Mouse (Mus musculus): ENCODE data around the gene Ttc27. TPM values are rescaled to one million over a fixed set of nuclear protein-coding genes. Genes with fewer than 3 reads are reported as not detected.

Ttc27 gene
- polyA plus RNA-seq, 1 experiment = 12.9 TPM

- TF ChIP-seq REST (IDR thresholded peaks at IDR 0.05; ENCODE audit: insufficient read depth, insufficient read length) (no peak), MAX (IDR thresholded peaks at IDR 0.05; ENCODE audit: low read depth) (no peak), SRF (IDR thresholded peaks at IDR 0.05; ENCODE audit: control insufficient read depth, insufficient read length, low read depth) (no peak), POLR2A (IDR thresholded peaks at IDR 0.05; ENCODE audit: insufficient read length, low read depth) (no peak), CEBPB (IDR thresholded peaks at IDR 0.05; ENCODE audit: insufficient read depth, poor library complexity, severe bottlenecking) (no peak), E2F4 (IDR thresholded peaks at IDR 0.05; ENCODE audit: insufficient read depth) (no peak), MYOG (IDR thresholded peaks at IDR 0.05; ENCODE audit: control insufficient read depth in 1 of 3, insufficient read depth in 1 of 3, insufficient read length in 2 of 3, low read depth in 2 of 3) (no peak), POLR2AphosphoS2 (IDR thresholded peaks at IDR 0.05; ENCODE audit: insufficient read length, low read depth) (no peak), USF1 (IDR thresholded peaks at IDR 0.05; ENCODE audit: low read depth) (no peak), TCF3 (IDR thresholded peaks at IDR 0.05; ENCODE audit: insufficient read length, low read depth) (no peak), TCF12 (IDR thresholded peaks at IDR 0.05; ENCODE audit: insufficient read depth, poor library complexity, severe bottlenecking) (no peak)
- Histone ChIP-seq H3K4me2 (ENCODE audit: low read depth) (no peak overlapping the region), H3K4me3 (no peak overlapping the region), H3ac (ENCODE audit: control insufficient read depth, insufficient read length) (no peak overlapping the region), H3K36me3 (ENCODE audit: control insufficient read depth, insufficient read depth) (peaks cover 3% of the 10 kb centered on the region), H3K79me2 (ENCODE audit: control insufficient read depth, insufficient read depth) (no peaks in the 10 kb centered on the region), H3K27me3 (ENCODE audit: control insufficient read depth, insufficient read depth, insufficient read length) (no peaks in the 10 kb centered on the region)
These were observed 63.1 kb downstream of the Ttc27 start for GRCm38 (mm10) chr17:74780627-74781026.

GRCm38 (mm10) chr17:74781911-74782310 lies 64.4 kb downstream of the Ttc27 start:
- no peaks in the 10 kb centered on the region for H3K27me3 ChIP-seq (ENCODE audit: control insufficient read depth, insufficient read depth, insufficient read length)
- H3K4me3 ChIP-seq = no peak overlapping the region
- H3K79me2 ChIP-seq (ENCODE audit: control insufficient read depth, insufficient read depth) = no peaks in the 10 kb centered on the region
- peaks cover 3% of the 10 kb centered on the region for H3K36me3 ChIP-seq (ENCODE audit: control insufficient read depth, insufficient read depth)
- no peak overlapping the region for H3K4me2 ChIP-seq (ENCODE audit: low read depth)
- H3ac ChIP-seq (ENCODE audit: control insufficient read depth, insufficient read length) = no peak overlapping the region
- TF ChIP-seq MYOD1 (IDR thresholded peaks at IDR 0.05; ENCODE audit: control insufficient read depth in 1 of 3, insufficient read length in 2 of 3, low read depth in 2 of 3) (no peak), E2F4 (IDR thresholded peaks at IDR 0.05; ENCODE audit: insufficient read depth) (no peak), TCF3 (IDR thresholded peaks at IDR 0.05; ENCODE audit: insufficient read length, low read depth) (no peak), POLR2AphosphoS2 (IDR thresholded peaks at IDR 0.05; ENCODE audit: insufficient read length, low read depth) (no peak), REST (IDR thresholded peaks at IDR 0.05; ENCODE audit: insufficient read depth, insufficient read length) (no peak), USF1 (IDR thresholded peaks at IDR 0.05; ENCODE audit: low read depth) (no peak), MAX (IDR thresholded peaks at IDR 0.05; ENCODE audit: low read depth) (no peak), POLR2A (IDR thresholded peaks at IDR 0.05; ENCODE audit: insufficient read length, low read depth) (no peak), CEBPB (IDR thresholded peaks at IDR 0.05; ENCODE audit: insufficient read depth, poor library complexity, severe bottlenecking) (no peak), TCF12 (IDR thresholded peaks at IDR 0.05; ENCODE audit: insufficient read depth, poor library complexity, severe bottlenecking) (no peak), MYOG (IDR thresholded peaks at IDR 0.05; ENCODE audit: control insufficient read depth in 1 of 3, insufficient read depth in 1 of 3, insufficient read length in 2 of 3, low read depth in 2 of 3) (no peak)

- no peaks in the 10 kb centered on the region for H3K27me3 ChIP-seq (ENCODE audit: control insufficient read depth, insufficient read depth, insufficient read length)
- H3K4me2 ChIP-seq (ENCODE audit: low read depth) = no peak overlapping the region
- no peak overlapping the region for H3ac ChIP-seq (ENCODE audit: control insufficient read depth, insufficient read length)
- no peaks in the 10 kb centered on the region for H3K36me3 ChIP-seq (ENCODE audit: control insufficient read depth, insufficient read depth)
- H3K4me3 ChIP-seq = no peak overlapping the region
- TF ChIP-seq MAX (IDR thresholded peaks at IDR 0.05; ENCODE audit: low read depth) (no peak), USF1 (IDR thresholded peaks at IDR 0.05; ENCODE audit: low read depth) (no peak), TCF3 (IDR thresholded peaks at IDR 0.05; ENCODE audit: insufficient read length, low read depth) (no peak), TCF12 (IDR thresholded peaks at IDR 0.05; ENCODE audit: insufficient read depth, poor library complexity, severe bottlenecking) (no peak), CEBPB (IDR thresholded peaks at IDR 0.05; ENCODE audit: insufficient read depth, poor library complexity, severe bottlenecking) (no peak), MYOG (IDR thresholded peaks at IDR 0.05; ENCODE audit: control insufficient read depth in 1 of 3, insufficient read depth in 1 of 3, insufficient read length in 2 of 3, low read depth in 2 of 3) (no peak), REST (IDR thresholded peaks at IDR 0.05; ENCODE audit: insufficient read depth, insufficient read length) (no peak), POLR2A (IDR thresholded peaks at IDR 0.05; ENCODE audit: insufficient read length, low read depth) (no peak), SRF (IDR thresholded peaks at IDR 0.05; ENCODE audit: control insufficient read depth, insufficient read length, low read depth) (no peak), POLR2AphosphoS2 (IDR thresholded peaks at IDR 0.05; ENCODE audit: insufficient read length, low read depth) (no peak), MYOD1 (IDR thresholded peaks at IDR 0.05; ENCODE audit: control insufficient read depth in 1 of 3, insufficient read length in 2 of 3, low read depth in 2 of 3) (no peak), E2F4 (IDR thresholded peaks at IDR 0.05; ENCODE audit: insufficient read depth) (no peak)
- H3K79me2 ChIP-seq (ENCODE audit: control insufficient read depth, insufficient read depth) = no peaks in the 10 kb centered on the region
These were observed 68.1 kb downstream of the Ttc27 start for GRCm38 (mm10) chr17:74785586-74785985.

- no peak overlapping the region for H3K4me3 ChIP-seq
- H3K79me2 ChIP-seq (ENCODE audit: control insufficient read depth, insufficient read depth) = no peaks in the 10 kb centered on the region
- no peak overlapping the region for H3ac ChIP-seq (ENCODE audit: control insufficient read depth, insufficient read length)
- no peaks in the 10 kb centered on the region for H3K36me3 ChIP-seq (ENCODE audit: control insufficient read depth, insufficient read depth)
- H3K4me2 ChIP-seq (ENCODE audit: low read depth) = no peak overlapping the region
- TF ChIP-seq MAX (IDR thresholded peaks at IDR 0.05; ENCODE audit: low read depth) = no peak
- no peak for TF ChIP-seq E2F4 (IDR thresholded peaks at IDR 0.05; ENCODE audit: insufficient read depth)
- TF ChIP-seq TCF12 (IDR thresholded peaks at IDR 0.05; ENCODE audit: insufficient read depth, poor library complexity, severe bottlenecking) = no peak
- no peak for TF ChIP-seq TCF3 (IDR thresholded peaks at IDR 0.05; ENCODE audit: insufficient read length, low read depth)
- no peak for TF ChIP-seq USF1 (IDR thresholded peaks at IDR 0.05; ENCODE audit: low read depth)
- TF ChIP-seq SRF (IDR thresholded peaks at IDR 0.05; ENCODE audit: control insufficient read depth, insufficient read length, low read depth) = no peak
- TF ChIP-seq POLR2A (IDR thresholded peaks at IDR 0.05; ENCODE audit: insufficient read length, low read depth) = no peak
- no peak for TF ChIP-seq POLR2AphosphoS2 (IDR thresholded peaks at IDR 0.05; ENCODE audit: insufficient read length, low read depth)
- no peak for TF ChIP-seq MYOG (IDR thresholded peaks at IDR 0.05; ENCODE audit: control insufficient read depth in 1 of 3, insufficient read depth in 1 of 3, insufficient read length in 2 of 3, low read depth in 2 of 3)
- no peak for TF ChIP-seq REST (IDR thresholded peaks at IDR 0.05; ENCODE audit: insufficient read depth, insufficient read length)
- no peak for TF ChIP-seq MYOD1 (IDR thresholded peaks at IDR 0.05; ENCODE audit: control insufficient read depth in 1 of 3, insufficient read length in 2 of 3, low read depth in 2 of 3)
- no peak for TF ChIP-seq CEBPB (IDR thresholded peaks at IDR 0.05; ENCODE audit: insufficient read depth, poor library complexity, severe bottlenecking)
- no peaks in the 10 kb centered on the region for H3K27me3 ChIP-seq (ENCODE audit: control insufficient read depth, insufficient read depth, insufficient read length)
These were observed 68.7 kb downstream of the Ttc27 start for GRCm38 (mm10) chr17:74786198-74786734.
